Mouse (Mus musculus) splenic B cell, adult 2 months (primary cell): ENCODE data around the gene Rmi2.
A peak's percentile ranks its signal among the peaks of the same experiment; 100 is the strongest.

Experiments used
- DNase-seq: peaks from one replicate; pipeline ENCODE4 v3.0.0-alpha.2; 2011; ENCODE audit warnings: low read depth, low spot score
- H3K27me3 ChIP-seq: 2 replicates; pipeline ENCODE4 v1.6.1; 2012; ENCODE audit warnings: mild to moderate bottlenecking, low read length, moderate library complexity, mixed read lengths; ENCODE audit not compliant: control insufficient read depth, poor library complexity, insufficient read depth, severe bottlenecking
- H3K36me3 ChIP-seq: 2 replicates; pipeline ENCODE4 v1.6.1; 2012; ENCODE audit warnings: mild to moderate bottlenecking, low read length, moderate library complexity, mixed read lengths; ENCODE audit not compliant: control insufficient read depth, poor library complexity, insufficient read depth, severe bottlenecking

Rmi2 gene

DNA sequence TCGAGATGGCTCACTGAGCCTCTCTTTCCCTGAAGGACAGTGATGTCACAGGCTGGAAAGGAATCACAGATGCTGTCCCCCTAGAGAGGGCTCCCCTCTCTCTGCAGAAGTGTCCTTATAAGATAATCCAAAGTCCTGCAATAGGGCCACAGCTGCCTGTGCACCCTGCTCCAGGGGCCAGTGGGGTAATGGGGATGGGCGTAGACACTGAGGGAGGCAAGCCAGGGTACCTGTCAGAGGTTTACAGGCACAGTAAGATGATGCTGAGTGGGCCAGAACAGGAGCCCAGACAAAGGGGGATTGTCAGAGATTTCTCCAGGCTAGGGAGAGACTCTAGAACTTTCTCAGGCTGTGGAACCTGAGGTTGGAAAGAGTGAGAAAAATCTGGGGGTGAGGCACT lies 32.6 kb downstream of the Rmi2 start:
- no peak for DNase-seq
- H3K27me3 ChIP-seq: no peaks in the 10 kb centered on the region

DNA sequence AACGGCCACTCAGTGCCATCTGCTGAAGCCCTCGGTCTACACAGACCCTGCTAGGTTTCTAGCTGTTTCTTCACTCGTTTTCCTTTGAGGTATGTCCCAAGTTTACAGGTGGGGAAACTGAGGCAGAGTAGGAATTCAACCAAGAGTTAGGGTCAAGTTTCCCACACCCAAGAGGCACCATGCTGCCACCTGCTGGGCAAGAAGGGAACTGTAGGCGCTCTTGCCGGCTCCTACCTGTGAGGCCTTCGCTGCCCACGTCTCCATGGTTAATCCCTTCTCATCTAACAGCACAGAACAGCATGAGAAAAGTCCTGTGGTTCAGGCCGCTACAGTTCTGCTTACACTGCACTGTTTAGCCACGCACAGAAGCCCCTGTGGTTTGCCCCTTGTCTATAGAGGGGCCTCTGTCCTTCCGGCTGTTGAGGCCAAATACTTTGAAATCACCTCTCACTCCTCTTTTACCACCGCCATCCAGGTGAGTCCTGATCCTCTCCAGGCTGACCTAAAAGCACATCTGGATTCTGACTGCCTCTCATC lies 33.1 kb downstream of the Rmi2 start:
- Histone ChIP-seq H3K36me3 (no peaks in the 10 kb centered on the region; the same call in 1 of the 2 replicates), H3K27me3 (no peaks in the 10 kb centered on the region)
- peak; percentile 74 for DNase-seq

More for the DNA sequence above, 32.6 kb downstream of the Rmi2 start:
- no peaks in the 10 kb centered on the region; the same call in 1 of the 2 replicates for H3K36me3 ChIP-seq

DNA sequence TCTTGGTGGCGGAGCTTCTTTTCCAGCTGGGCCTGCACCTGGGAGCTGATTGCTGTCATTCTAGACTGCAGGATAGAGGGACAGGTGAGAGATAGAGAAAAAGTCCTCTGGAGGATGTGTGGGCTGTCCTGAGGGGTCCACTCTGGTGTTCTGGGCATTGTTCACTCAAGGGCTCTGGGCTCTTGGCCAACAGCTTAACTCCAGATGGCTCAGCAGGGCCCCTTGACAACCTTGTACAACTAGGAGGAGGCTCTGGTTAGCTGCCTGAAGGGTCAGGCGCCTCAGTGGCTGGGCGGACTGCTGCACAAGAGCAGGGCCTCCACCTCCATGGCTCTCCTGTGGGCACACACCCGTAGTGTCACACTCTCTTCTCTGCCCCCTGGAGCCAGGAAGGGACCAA lies 36.1 kb downstream of the Rmi2 start:
- DNase-seq: no peak
- H3K36me3 ChIP-seq: no peaks in the 10 kb centered on the region; the same call in 1 of the 2 replicates
- no peaks in the 10 kb centered on the region for H3K27me3 ChIP-seq

DNA sequence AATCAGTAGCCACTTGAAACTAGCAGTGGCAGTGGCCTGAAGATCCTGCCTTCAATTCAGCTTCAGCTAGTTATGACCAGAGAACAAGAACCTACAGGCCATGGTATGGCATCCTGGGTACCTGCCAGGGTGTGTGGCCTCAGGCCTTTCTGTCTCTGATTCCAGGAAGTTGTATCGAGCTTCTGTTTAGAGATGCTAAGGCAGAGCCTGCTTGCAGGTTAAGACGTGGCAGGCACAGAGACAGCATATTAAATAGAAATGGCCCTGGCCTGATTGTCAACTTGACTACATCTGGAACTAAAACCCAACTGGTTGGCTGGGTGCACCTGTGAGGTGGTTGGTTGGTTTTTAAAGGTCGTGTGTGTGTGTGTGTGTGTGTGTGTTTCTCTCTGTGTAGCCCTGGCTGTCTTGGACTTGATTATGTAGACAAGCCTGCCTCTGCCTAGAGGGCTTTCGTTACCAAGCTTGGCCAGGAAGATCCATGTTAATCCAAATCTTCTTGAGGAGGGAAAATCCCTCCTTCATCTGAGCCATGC lies 38.0 kb downstream of the Rmi2 start:
- no peak for DNase-seq
- Histone ChIP-seq H3K36me3 (no peaks in the 10 kb centered on the region; the same call in 1 of the 2 replicates), H3K27me3 (no peaks in the 10 kb centered on the region)

DNA sequence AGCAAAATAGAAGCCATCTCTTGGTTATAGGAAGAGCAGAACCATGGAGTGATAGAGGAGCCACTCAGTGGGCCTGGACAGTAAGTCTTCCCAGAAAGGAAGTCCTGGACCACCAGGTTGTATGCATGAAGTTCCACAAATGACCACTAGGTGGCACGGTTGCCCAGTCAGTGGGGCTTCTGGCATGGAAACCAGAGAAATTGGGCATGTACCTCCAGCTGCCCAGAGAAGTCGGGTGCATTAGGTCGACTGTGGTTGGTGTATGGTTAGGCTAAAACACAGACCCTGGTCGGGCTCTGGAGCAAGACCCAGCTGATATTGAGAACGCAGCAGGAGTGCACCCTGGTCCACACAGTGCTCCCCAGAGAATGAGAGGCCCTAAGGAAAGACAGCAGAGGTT lies 38.8 kb downstream of the Rmi2 start:
- H3K36me3 ChIP-seq: no peaks in the 10 kb centered on the region; the same call in 1 of the 2 replicates
- peak; percentile 90 for DNase-seq
- no peaks in the 10 kb centered on the region for H3K27me3 ChIP-seq

DNA sequence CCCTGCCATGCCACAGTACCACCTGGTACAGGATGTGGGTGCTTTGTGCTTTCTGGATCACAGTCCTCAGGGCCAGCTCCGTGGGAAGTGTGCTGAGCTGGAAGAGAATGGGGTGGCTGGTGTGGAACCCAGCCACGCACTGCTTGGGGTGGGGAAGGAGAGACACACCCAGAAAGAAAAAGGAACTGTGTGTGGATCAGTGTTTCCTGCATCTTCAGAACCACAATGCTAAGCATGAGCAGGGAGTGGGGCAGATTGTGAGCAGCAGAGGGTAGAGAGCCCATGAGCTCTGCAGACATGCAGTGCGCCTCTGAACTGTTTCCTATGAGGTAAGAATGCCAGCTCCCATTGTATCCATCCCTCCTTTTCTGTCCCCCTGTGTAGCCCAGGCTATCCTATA lies 43.4 kb downstream of the Rmi2 start:
- Histone ChIP-seq H3K27me3 (no peaks in the 10 kb centered on the region), H3K36me3 (no peaks in the 10 kb centered on the region)
- no peak for DNase-seq

DNA sequence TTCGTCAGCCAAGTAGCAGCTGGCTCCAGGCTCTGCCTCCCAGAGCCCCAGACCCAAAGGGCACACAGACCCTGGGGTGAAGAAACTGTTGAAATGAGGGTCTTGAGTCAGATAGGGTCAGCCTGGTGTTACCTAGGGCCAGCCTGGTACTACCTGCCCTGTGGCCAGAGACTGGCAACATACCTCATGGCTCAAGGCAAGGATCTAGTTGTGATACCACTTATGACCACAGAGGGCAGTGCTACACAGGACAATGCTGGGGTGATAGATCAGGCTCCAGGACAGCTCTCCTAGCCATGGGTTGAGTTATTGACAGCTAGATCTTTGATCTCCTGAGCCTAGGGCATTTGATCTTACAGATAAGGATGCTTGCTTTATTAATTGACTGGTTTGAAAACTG lies 44.6 kb downstream of the Rmi2 start:
- Histone ChIP-seq H3K36me3 (no peaks in the 10 kb centered on the region), H3K27me3 (no peaks in the 10 kb centered on the region)
- DNase-seq: peak; percentile 88

DNA sequence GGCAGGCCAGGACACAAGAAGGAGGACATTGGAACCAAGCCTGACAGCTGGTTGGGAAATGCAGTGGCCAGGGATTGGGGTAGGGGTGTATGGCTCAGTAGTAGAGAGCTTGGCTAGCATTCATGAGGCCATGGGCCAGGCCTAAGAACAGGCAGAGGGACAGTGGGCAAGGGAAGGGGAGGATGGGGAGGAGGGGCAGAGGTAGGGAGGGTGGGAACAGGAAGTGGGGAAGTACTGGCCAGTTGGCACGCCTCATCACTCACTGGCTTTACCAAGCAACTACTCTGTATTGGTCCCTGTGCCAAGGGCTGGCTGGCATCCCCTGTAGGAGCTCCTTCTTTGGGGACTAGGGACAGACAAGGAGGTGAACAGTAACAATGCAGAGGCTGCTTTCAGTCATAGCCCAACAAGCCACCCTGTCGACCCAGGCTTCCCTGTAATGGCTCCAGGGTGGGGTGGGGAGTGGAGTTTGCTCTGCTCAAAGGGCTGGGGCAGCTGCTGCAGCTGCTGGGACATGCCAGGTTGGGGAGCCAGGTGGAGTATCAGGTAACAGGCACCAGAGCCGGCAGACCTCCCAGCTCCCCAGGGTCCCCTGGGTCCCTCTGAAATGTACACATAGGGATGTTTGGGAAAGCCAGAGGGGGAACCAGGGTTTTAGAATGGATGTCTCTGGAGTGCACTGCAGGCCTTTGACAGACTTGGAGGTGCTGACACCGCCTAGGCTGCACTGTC lies 46.5 kb downstream of the Rmi2 start:
- DNase-seq: no peak
- Histone ChIP-seq H3K36me3 (no peaks in the 10 kb centered on the region), H3K27me3 (no peaks in the 10 kb centered on the region)

DNA sequence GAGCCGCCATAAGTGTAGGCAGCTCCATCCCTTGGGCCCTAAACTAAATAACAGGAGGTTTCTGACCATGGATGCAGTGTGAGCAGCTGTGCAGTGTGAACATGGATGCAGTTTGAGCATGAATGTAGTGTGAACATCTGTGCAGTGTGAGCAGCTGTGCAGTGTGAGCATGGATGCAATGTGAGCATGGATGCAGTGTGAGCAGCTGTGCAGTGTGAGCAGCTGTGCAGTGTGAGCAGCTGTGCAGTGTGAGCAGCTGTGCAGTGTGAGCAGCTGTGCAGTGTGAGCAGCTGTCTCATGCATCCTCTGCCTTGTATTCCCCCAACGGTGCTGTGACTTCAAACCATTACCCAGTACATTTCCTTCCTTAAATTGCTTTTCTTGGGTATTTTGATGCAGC lies 52.6 kb downstream of the Rmi2 start:
- H3K36me3 ChIP-seq: no peaks in the 10 kb centered on the region
- H3K27me3 ChIP-seq: no peaks in the 10 kb centered on the region
- DNase-seq: no peak

DNA sequence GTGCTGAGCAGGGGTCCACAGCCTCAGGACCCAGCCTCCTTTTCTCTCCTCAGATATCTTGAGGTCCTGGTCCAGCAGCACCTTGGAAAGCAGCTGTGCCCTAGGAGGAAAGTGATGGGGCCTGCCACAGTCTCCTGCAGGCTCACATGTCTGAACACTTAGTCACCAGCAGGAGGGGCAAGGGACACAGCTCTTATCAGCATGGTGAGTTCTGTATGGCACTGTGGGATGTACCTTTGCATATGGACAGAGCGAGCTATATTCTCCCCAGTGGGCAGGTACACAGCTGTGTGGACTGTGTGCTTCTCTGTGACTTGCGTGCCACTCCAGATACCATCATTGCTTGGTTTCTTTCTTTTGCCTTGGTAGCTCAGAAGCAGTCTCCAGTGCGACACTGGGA lies 55.5 kb downstream of the Rmi2 start:
- H3K27me3 ChIP-seq: no peaks in the 10 kb centered on the region
- H3K36me3 ChIP-seq: no peaks in the 10 kb centered on the region
- peak; percentile 58 for DNase-seq

DNA sequence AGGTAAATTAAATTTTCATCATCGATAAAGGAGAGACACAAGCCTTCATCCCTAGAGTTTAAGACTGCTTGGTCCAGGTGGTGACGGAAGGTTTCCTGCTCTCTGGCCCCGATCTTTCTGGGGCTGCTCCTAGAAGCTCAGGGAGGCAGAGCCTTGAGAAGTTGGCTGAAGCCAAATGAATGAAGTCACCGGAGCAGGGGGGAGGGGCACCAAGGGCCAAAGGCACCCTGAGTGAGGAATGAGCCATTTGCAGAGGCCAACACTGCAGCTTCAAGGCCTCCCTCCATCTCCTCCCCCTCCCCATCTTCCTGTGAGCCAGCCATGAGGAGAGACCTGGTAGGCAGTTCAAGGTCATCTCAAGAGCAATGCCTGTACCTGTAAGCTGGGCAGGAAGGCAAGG lies 58.3 kb downstream of the Rmi2 start:
- Histone ChIP-seq H3K36me3 (no peaks in the 10 kb centered on the region), H3K27me3 (no peaks in the 10 kb centered on the region)
- DNase-seq: no peak

DNA sequence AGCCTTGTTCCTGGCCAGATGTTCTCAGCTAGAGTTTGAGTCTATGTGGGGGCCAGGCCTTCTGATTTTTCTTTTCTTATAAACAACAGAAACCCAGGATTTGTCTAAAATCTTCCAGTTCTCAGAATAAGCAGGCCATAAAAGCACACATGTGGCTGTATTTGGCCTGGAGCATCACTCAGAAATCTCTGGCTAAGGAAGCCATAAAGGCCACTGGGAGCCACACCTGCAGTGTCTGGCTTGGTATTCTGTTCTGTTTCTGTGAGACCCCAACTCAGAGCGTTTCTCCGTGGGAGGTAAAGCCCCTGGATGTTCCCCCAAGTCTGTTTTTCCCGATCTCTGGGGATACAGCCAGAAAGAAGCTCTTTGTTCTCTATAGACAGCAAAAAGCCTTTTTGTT lies 61.0 kb downstream of the Rmi2 start:
- no peaks in the 10 kb centered on the region for H3K36me3 ChIP-seq
- no peak for DNase-seq
- no peaks in the 10 kb centered on the region for H3K27me3 ChIP-seq

DNA sequence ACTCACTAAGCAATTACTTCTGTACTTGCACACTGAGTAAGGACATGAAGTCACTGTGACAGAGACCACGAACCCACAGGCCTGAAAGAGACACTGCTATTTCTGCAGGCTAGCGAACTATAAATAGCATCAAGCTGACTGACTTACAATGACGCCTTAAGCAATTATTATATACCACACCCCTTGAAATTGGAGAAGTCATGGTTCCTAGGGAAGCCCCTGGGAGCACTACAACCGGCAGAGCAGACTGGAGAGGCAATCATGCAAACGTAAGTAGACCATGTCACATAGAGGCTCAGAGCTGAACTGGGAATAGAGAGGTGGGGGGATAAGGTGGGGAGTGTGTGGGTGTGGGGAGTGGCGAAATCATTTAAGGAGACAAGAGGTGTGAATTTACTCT lies 62.5 kb downstream of the Rmi2 start:
- DNase-seq: peak; percentile 30
- no peaks in the 10 kb centered on the region for H3K27me3 ChIP-seq
- no peaks in the 10 kb centered on the region for H3K36me3 ChIP-seq

DNA sequence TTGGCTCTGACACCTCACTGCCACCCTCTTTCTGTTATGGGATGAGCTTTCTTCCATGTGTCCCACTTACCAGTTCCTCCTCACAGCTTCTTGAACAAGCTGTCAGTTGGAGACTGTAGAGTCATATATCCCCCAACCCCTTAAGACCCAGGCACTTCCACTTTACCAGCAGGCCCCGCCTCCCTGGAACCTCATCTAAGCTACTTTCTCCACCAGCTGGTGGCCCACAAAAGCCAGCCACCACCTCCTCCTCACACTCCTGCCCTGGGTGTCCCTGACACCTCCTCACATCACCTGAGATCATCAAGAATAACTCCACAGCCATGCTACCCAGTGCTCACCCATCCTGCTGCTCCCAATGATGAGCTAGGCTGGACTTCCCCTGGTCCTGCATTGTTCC lies 65.9 kb downstream of the Rmi2 start:
- no peaks in the 10 kb centered on the region for H3K36me3 ChIP-seq
- H3K27me3 ChIP-seq: no peaks in the 10 kb centered on the region
- no peak for DNase-seq

DNA sequence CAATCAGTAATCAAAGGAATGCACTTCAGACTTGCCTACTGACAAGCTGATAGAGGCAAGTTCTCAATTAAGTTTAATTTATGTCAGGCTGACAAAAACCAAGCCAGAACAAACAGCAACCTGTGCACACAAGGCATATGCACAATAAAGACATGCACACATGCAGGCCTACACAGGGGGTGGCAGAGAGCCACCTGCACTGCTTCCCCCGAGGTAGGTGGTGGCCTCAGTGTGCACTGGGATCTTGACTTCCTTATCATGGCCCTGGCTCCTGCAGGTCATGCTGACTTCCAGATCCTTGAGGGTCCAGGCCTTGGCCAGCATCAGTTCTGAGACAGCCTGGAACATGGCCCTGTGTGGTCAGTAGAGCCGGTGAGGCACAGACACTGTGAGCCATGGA lies 67.1 kb downstream of the Rmi2 start:
- H3K36me3 ChIP-seq: no peaks in the 10 kb centered on the region
- H3K27me3 ChIP-seq: no peaks in the 10 kb centered on the region
- no peak for DNase-seq
